Mouse (Mus musculus) heart, postnatal 0 days (tissue): ENCODE results near the gene Flrt3.

Source experiments
- CTCF ChIP-seq: IDR thresholded peaks from 2 replicates; pipeline ENCODE4 v1.5.1; 2016; ENCODE audit warnings: antibody characterized with exemption, control low read depth, low read depth
- EP300 ChIP-seq: IDR thresholded peaks from 2 replicates; pipeline ENCODE4 v1.6.1; 2016; ENCODE audit warnings: antibody characterized with exemption, low read depth

DNA sequence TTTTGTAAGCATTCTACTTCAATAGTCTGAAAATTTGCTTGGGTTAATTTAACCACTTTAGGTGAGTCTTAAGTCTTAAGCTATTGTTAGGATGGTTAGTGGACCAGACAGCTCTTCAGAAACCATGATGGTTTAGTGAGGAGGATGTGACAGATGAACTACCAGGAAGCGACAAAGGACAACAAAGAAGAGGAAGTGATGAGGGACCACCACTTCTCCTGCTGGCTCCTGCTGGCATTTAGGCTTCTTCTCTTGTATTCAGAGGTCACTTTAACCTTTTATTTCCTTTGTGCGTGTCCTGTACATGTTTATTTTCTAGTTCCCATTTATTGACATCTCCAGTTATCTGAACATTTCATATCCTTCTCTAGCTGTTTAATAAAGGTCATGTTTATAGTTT, 19.6 kb upstream of the Flrt3 start:
- TF ChIP-seq CTCF (no peak), EP300 (no peak)
